ENCODE assay signal across 8 mouse cellular contexts in genomic region chr4:46390390-46390970, GRCm38 (mm10). TPM values are rescaled to one million over a fixed set of nuclear protein-coding genes. Genes with fewer than 3 reads are reported as not detected.
A peak's percentile ranks its signal among the peaks of the same experiment; 100 is the strongest.
DNase-seq lines count a peak whose midpoint lies in the region; ATAC-seq and TF ChIP-seq lines count a peak whose summit lies in the region.

No protein-coding gene starts in this region.

- H3K27ac ChIP-seq in bone marrow macrophage, adult 2 months (ENCODE audit: insufficient read depth, low read depth, low read length) = peak overlapping the region; percentile 84; the same call in 1 of the 2 replicates
- peak overlapping the region; percentile 95 for H3K27ac ChIP-seq in heart, embryonic 13.5 days (replicated peaks)
- no peak overlapping the region for H3K27ac ChIP-seq in kidney, postnatal 0 days
- H3K27ac ChIP-seq in liver, adult 2 months (replicated peaks; ENCODE audit: insufficient read depth, low read depth, low read length) = no peak overlapping the region

- H3K27me3 ChIP-seq in heart, embryonic 13.5 days (replicated peaks) = no peaks in the 10 kb centered on the region
- no peaks in the 10 kb centered on the region for H3K27me3 ChIP-seq in kidney, postnatal 0 days (ENCODE audit: insufficient read depth, low read length)
- no peaks in the 10 kb centered on the region for H3K27me3 ChIP-seq in liver, adult 2 months (ENCODE audit: control insufficient read depth, insufficient read depth, low read length)

- no peaks in the 10 kb centered on the region for H3K9me3 ChIP-seq in heart, embryonic 13.5 days
- no peaks in the 10 kb centered on the region for H3K9me3 ChIP-seq in kidney, postnatal 0 days (replicated peaks; ENCODE audit: low read length)

- TF ChIP-seq CTCF in bone marrow macrophage, adult 2 months (IDR thresholded peaks at IDR 0.05; ENCODE audit: low read depth, low read length) = peak; percentile 47; the same call in 1 of the 2 replicates
- peak; percentile 89 for TF ChIP-seq CTCF in kidney, postnatal 0 days (IDR thresholded peaks at IDR 0.05; ENCODE audit: low read depth)
- peak; percentile 76 for TF ChIP-seq CTCF in liver, adult 2 months (IDR thresholded peaks at IDR 0.05; ENCODE audit: low read depth, low read length)

- peak overlapping the region; percentile 10; the same call in 1 of the 2 replicates for H3K4me3 ChIP-seq in bone marrow macrophage, adult 2 months (ENCODE audit: insufficient read depth, low read length)
- H3K4me3 ChIP-seq in heart, embryonic 13.5 days = peak overlapping the region; percentile 71
- peak overlapping the region; percentile 52; the same call in 1 of the 2 replicates for H3K4me3 ChIP-seq in kidney, postnatal 0 days (replicated peaks; ENCODE audit: low read depth, low read length)
- H3K4me3 ChIP-seq in liver, adult 2 months (ENCODE audit: insufficient read depth, low read depth, low read length) = peak overlapping the region; percentile 4

- H3K4me1 ChIP-seq in bone marrow macrophage, adult 2 months (ENCODE audit: control insufficient read depth, insufficient read depth, low read length) = no peaks in the 10 kb centered on the region; the same call in 1 of the 2 replicates
- peaks cover 7% of the 10 kb centered on the region for H3K4me1 ChIP-seq in heart, embryonic 13.5 days
- no peaks in the 10 kb centered on the region; the same call in 1 of the 2 replicates for H3K4me1 ChIP-seq in kidney, postnatal 0 days (replicated peaks; ENCODE audit: insufficient read depth, low read length)
- peaks cover 2% of the 10 kb centered on the region for H3K4me1 ChIP-seq in liver, adult 2 months (ENCODE audit: control insufficient read depth, insufficient read depth, low read length)

- peak; percentile 90 for DNase-seq in CD4-positive helper T cell, adult 2 months (ENCODE audit: low read depth, low spot score)
- DNase-seq in kidney, postnatal 0 days (ENCODE audit: low spot score) = peak; percentile 91
- DNase-seq in liver, adult 2 months (ENCODE audit: extremely low read depth, low read depth, low spot score) = peak; percentile 75
- peak; percentile 89 to 94 for DNase-seq in spleen, postnatal 4 days (ENCODE audit: low spot score in 2 of 2)

- H3K9ac ChIP-seq in heart, embryonic 13.5 days = peak overlapping the region; percentile 90
- no peak overlapping the region for H3K9ac ChIP-seq in kidney, postnatal 0 days (ENCODE audit: low read depth, low read length)
- no peak overlapping the region for H3K9ac ChIP-seq in liver, adult 2 months (ENCODE audit: low read depth, low read length)

- ATAC-seq in erythroblast, adult 5-6 weeks (replicated peaks; ENCODE audit: low FRiP score, poor library complexity, severe bottlenecking) = peak; percentile 59
- ATAC-seq in heart, embryonic 13.5 days (ENCODE audit: extremely low read depth, insufficient number of reproducible peaks, low FRiP score, low TSS enrichment) = no peak
- no peak for ATAC-seq in kidney, postnatal 0 days (replicated peaks; ENCODE audit: low FRiP score, low read depth)
- ATAC-seq in monocyte, adult 5-6 weeks (replicated peaks; ENCODE audit: insufficient number of reproducible peaks, low FRiP score, low TSS enrichment, poor library complexity, severe bottlenecking) = peak; percentile 61; the same call in 1 of the 2 replicates

- H3K36me3 ChIP-seq in heart, embryonic 13.5 days = peaks cover 21% of the 10 kb centered on the region
- H3K36me3 ChIP-seq in kidney, postnatal 0 days (ENCODE audit: insufficient read depth, low read length) = 0 out of 2 replicates have a peak, but pooled peaks cover under 1% of the 10 kb centered on the region
- peaks cover 6% of the 10 kb centered on the region; the same call in 1 of the 2 replicates for H3K36me3 ChIP-seq in liver, adult 2 months (ENCODE audit: control insufficient read depth, insufficient read depth, low read length)

- no peak for TF ChIP-seq POLR2A in bone marrow macrophage, adult 2 months (IDR thresholded peaks at IDR 0.05; ENCODE audit: borderline replicate concordance, low read depth, low read length)
- no peak for TF ChIP-seq POLR2A in liver, adult 2 months (IDR thresholded peaks at IDR 0.05; ENCODE audit: extremely low read depth, insufficient read depth, low read length)

- WGBS in heart, embryonic 13.5 days = 21% methylated on average over 9 of the region's 9 CpGs
- 25% methylated on average over 9 of the region's 9 CpGs for WGBS in kidney, postnatal 0 days
- WGBS in liver, adult 2 months = 22% methylated on average over 9 of the region's 9 CpGs

- H3K4me2 ChIP-seq in heart, embryonic 13.5 days = peak overlapping the region; percentile 73
- peak overlapping the region; percentile 60 for H3K4me2 ChIP-seq in kidney, postnatal 0 days (ENCODE audit: low read length)

- H3K79me2 ChIP-seq in liver, adult 2 months (ENCODE audit: control insufficient read depth, insufficient read depth, low read length) = no peaks in the 10 kb centered on the region

RNA-seq across cellular contexts. Expression of gene Trmo, which starts 1.2 kb away (rescaled TPM):
- polyA plus RNA-seq in bone marrow macrophage, adult 2 months (2012; ENCODE audit: insufficient read depth, insufficient read length, missing spikeins) = 4.2 and 5.7 TPM in 2 replicates
- 39.8 and 54.5 TPM in 2 replicates for total RNA-seq in erythroblast, adult 5-6 weeks (2015; ENCODE audit: low replicate concordance)
- 64.6 and 70.5 TPM in 2 replicates for total RNA-seq in erythroblast, adult 5-6 weeks (2017; ENCODE audit: low replicate concordance)
- polyA plus RNA-seq in heart, embryonic 13.5 days (2015; fragmentation: Nextera tagmentation; extraction: Ambion mirVana) = 7.1 and 9.4 TPM in 2 replicates
- 9.6 and 10.1 TPM in 2 replicates for polyA plus RNA-seq in kidney, postnatal 0 days (2015; fragmentation: Nextera tagmentation; extraction: Ambion mirVana)
- 4.0 and 4.6 TPM in 2 replicates for total RNA-seq in liver, adult 2 months (2014; rRNA removed)
- polyA plus RNA-seq in liver, adult 2 months (2012; rRNA removed) = 3.3 and 4.5 TPM in 2 replicates
- total RNA-seq in monocyte, adult 5-6 weeks (2017) = 8.4 to 14.5 TPM (median 11.4 TPM) in 3 replicates

RNA-seq across cellular contexts. Expression of gene Hemgn, which starts 22.8 kb away (rescaled TPM):
- not detected in 2 replicates for polyA plus RNA-seq in bone marrow macrophage, adult 2 months (2012; ENCODE audit: insufficient read depth, insufficient read length, missing spikeins)
- 294 and 312 TPM in 2 replicates for total RNA-seq in erythroblast, adult 5-6 weeks (2015; ENCODE audit: low replicate concordance)
- 420 and 452 TPM in 2 replicates for total RNA-seq in erythroblast, adult 5-6 weeks (2017; ENCODE audit: low replicate concordance)
- 3.1 and 12.6 TPM in 2 replicates for polyA plus RNA-seq in heart, embryonic 13.5 days (2015; fragmentation: Nextera tagmentation; extraction: Ambion mirVana)
- polyA plus RNA-seq in kidney, postnatal 0 days (2015; fragmentation: Nextera tagmentation; extraction: Ambion mirVana) = 0.11 and 0.15 TPM in 2 replicates
- total RNA-seq in liver, adult 2 months (2014; rRNA removed) = not detected in 2 replicates
- polyA plus RNA-seq in liver, adult 2 months (2012; rRNA removed) = not detected in 2 replicates
- total RNA-seq in monocyte, adult 5-6 weeks (2017) = 0.95 to 1.4 TPM (median 0.96 TPM) in 3 replicates

RNA-seq across cellular contexts. Expression of gene Foxe1, which starts 47.1 kb away (rescaled TPM):
- polyA plus RNA-seq in bone marrow macrophage, adult 2 months (2012; ENCODE audit: insufficient read depth, insufficient read length, missing spikeins) = not detected in 2 replicates
- total RNA-seq in erythroblast, adult 5-6 weeks (2015; ENCODE audit: low replicate concordance) = not detected in 2 replicates
- total RNA-seq in erythroblast, adult 5-6 weeks (2017; ENCODE audit: low replicate concordance) = not detected in 2 replicates
- not detected in 2 replicates for polyA plus RNA-seq in heart, embryonic 13.5 days (2015; fragmentation: Nextera tagmentation; extraction: Ambion mirVana)
- polyA plus RNA-seq in kidney, postnatal 0 days (2015; fragmentation: Nextera tagmentation; extraction: Ambion mirVana) = not detected in 2 replicates
- not detected in 2 replicates for total RNA-seq in liver, adult 2 months (2014; rRNA removed)
- polyA plus RNA-seq in liver, adult 2 months (2012; rRNA removed) = 0.04 TPM in 1 of 2 replicates, not detected in the other
- total RNA-seq in monocyte, adult 5-6 weeks (2017) = not detected in 3 replicates

Comparison
In these comparisons a context has a peak if more than half of its experiments do, and no peak if none do; other contexts are left out.
1. H3K27ac ChIP-seq: peak in bone marrow macrophage, adult 2 months (single experiment) and heart, embryonic 13.5 days (single experiment); none in kidney, postnatal 0 days (single experiment) and liver, adult 2 months (single experiment).
2. H3K4me3 ChIP-seq: peak in every context shown above with its lines; median percentile 71 in heart, embryonic 13.5 days; 52 in kidney, postnatal 0 days; 10 in bone marrow macrophage, adult 2 months; 4 in liver, adult 2 months.
3. ATAC-seq: peak in erythroblast, adult 5-6 weeks (single experiment) and monocyte, adult 5-6 weeks (single experiment); none in heart, embryonic 13.5 days (single experiment) and kidney, postnatal 0 days (single experiment).
4. Peak in every context shown above with its lines, with median percentiles within 50 percentile points of each other: DNase-seq and CTCF ChIP-seq.